Mouse (Mus musculus): ENCODE measurements at regions not wholly inside any gene's neighbourhood (a gene's known extent, or its start where the extent isn't known, plus 50 kb on each side); places are given as distances from the start of the nearest gene placed in this dataset.

GRCm38 (mm10) chr4:81986616-81987015, 544.0 kb upstream of the Mpdz start:
- H3K4me3 ChIP-seq (ENCODE audit: low read depth, low read length): no peak overlapping the region
- H3K27ac ChIP-seq (ENCODE audit: low read depth, low read length): no peak overlapping the region
- WGBS: 49% methylated on average over 4 of the region's 4 CpGs
- H3K4me1 ChIP-seq (ENCODE audit: control insufficient read depth, insufficient read depth, low read length): no peaks in the 10 kb centered on the region
- no peaks in the 10 kb centered on the region for H3K36me3 ChIP-seq (ENCODE audit: control insufficient read depth, insufficient read depth, low read length)
- H3K9ac ChIP-seq (ENCODE audit: low read length): no peak overlapping the region
- no peaks in the 10 kb centered on the region for H3K27me3 ChIP-seq (ENCODE audit: control insufficient read depth, insufficient read depth, low read length)
- ATAC-seq (ENCODE audit: insufficient read depth, low FRiP score, low TSS enrichment) (no peak), DNase-seq (ENCODE audit: low spot score) (no peak)
- H3K4me2 ChIP-seq (ENCODE audit: low read depth): no peak overlapping the region
- no peaks in the 10 kb centered on the region for H3K9me3 ChIP-seq (ENCODE audit: control insufficient read depth, low read length)

- Histone ChIP-seq H3K9ac (ENCODE audit: low read length) (no peak overlapping the region), H3K27ac (ENCODE audit: low read depth, low read length) (no peak overlapping the region)
- 94% methylated on average over 1 of the region's 1 CpGs for WGBS
These were observed 539.2 kb upstream of the Mpdz start for GRCm38 (mm10) chr4:81981811-81982210.

GRCm38 (mm10) chr4:81970472-81970871, 527.9 kb upstream of the Mpdz start:
- Histone ChIP-seq H3K27ac (ENCODE audit: low read depth, low read length) (no peak overlapping the region), H3K4me3 (ENCODE audit: low read depth, low read length) (no peak overlapping the region), H3K9me3 (ENCODE audit: control insufficient read depth, low read length) (no peaks in the 10 kb centered on the region), H3K4me2 (ENCODE audit: low read depth) (no peak overlapping the region), H3K36me3 (ENCODE audit: control insufficient read depth, insufficient read depth, low read length) (no peaks in the 10 kb centered on the region), H3K27me3 (ENCODE audit: control insufficient read depth, insufficient read depth, low read length) (no peaks in the 10 kb centered on the region), H3K9ac (ENCODE audit: low read length) (no peak overlapping the region), H3K4me1 (ENCODE audit: control insufficient read depth, insufficient read depth, low read length) (no peaks in the 10 kb centered on the region)
- WGBS: 90% methylated on average over 10 of the region's 10 CpGs
- ATAC-seq (ENCODE audit: insufficient read depth, low FRiP score, low TSS enrichment) (no peak), DNase-seq (ENCODE audit: low spot score) (no peak)

More at GRCm38 (mm10) chr4:81981811-81982210, 539.2 kb upstream of the Mpdz start:
- Histone ChIP-seq H3K4me1 (ENCODE audit: control insufficient read depth, insufficient read depth, low read length) (no peaks in the 10 kb centered on the region), H3K36me3 (ENCODE audit: control insufficient read depth, insufficient read depth, low read length) (no peaks in the 10 kb centered on the region), H3K27me3 (ENCODE audit: control insufficient read depth, insufficient read depth, low read length) (no peaks in the 10 kb centered on the region), H3K4me2 (ENCODE audit: low read depth) (no peak overlapping the region), H3K9me3 (ENCODE audit: control insufficient read depth, low read length) (no peaks in the 10 kb centered on the region), H3K4me3 (ENCODE audit: low read depth, low read length) (no peak overlapping the region)
- ATAC-seq (ENCODE audit: insufficient read depth, low FRiP score, low TSS enrichment) (no peak), DNase-seq (ENCODE audit: low spot score) (no peak)

- no peaks in the 10 kb centered on the region for H3K27me3 ChIP-seq (ENCODE audit: control insufficient read depth, insufficient read depth, low read length)
- no peak for ATAC-seq (ENCODE audit: insufficient read depth, low FRiP score, low TSS enrichment)
- no peak for DNase-seq (ENCODE audit: low spot score)
- H3K36me3 ChIP-seq (ENCODE audit: control insufficient read depth, insufficient read depth, low read length): no peaks in the 10 kb centered on the region
- H3K4me1 ChIP-seq (ENCODE audit: control insufficient read depth, insufficient read depth, low read length): no peaks in the 10 kb centered on the region
- H3K27ac ChIP-seq (ENCODE audit: low read depth, low read length): no peak overlapping the region
- H3K9ac ChIP-seq (ENCODE audit: low read length): no peak overlapping the region
- no peak overlapping the region for H3K4me3 ChIP-seq (ENCODE audit: low read depth, low read length)
- no peak overlapping the region for H3K4me2 ChIP-seq (ENCODE audit: low read depth)
- WGBS: 74% methylated on average over 3 of the region's 3 CpGs
- H3K9me3 ChIP-seq (ENCODE audit: control insufficient read depth, low read length): no peaks in the 10 kb centered on the region
These were observed 527.1 kb upstream of the Mpdz start for GRCm38 (mm10) chr4:81969621-81970115.

- Histone ChIP-seq H3K4me1 (ENCODE audit: control insufficient read depth, insufficient read depth, low read length) (no peaks in the 10 kb centered on the region), H3K9ac (ENCODE audit: low read length) (no peak overlapping the region), H3K4me3 (ENCODE audit: low read depth, low read length) (no peak overlapping the region), H3K9me3 (ENCODE audit: control insufficient read depth, low read length) (no peaks in the 10 kb centered on the region), H3K36me3 (ENCODE audit: control insufficient read depth, insufficient read depth, low read length) (no peaks in the 10 kb centered on the region), H3K4me2 (ENCODE audit: low read depth) (no peak overlapping the region), H3K27ac (ENCODE audit: low read depth, low read length) (no peak overlapping the region), H3K27me3 (ENCODE audit: control insufficient read depth, insufficient read depth, low read length) (no peaks in the 10 kb centered on the region)
- DNase-seq (ENCODE audit: low spot score): no peak
- no peak for ATAC-seq (ENCODE audit: insufficient read depth, low FRiP score, low TSS enrichment)
- WGBS: 97% methylated on average over 1 of the region's 1 CpGs
These were observed 523.5 kb upstream of the Mpdz start for GRCm38 (mm10) chr4:81966054-81966623.

GRCm38 (mm10) chr4:81963112-81963511, 520.5 kb upstream of the Mpdz start:
- Histone ChIP-seq H3K27ac (ENCODE audit: low read depth, low read length) (no peak overlapping the region), H3K36me3 (ENCODE audit: control insufficient read depth, insufficient read depth, low read length) (no peaks in the 10 kb centered on the region), H3K4me3 (ENCODE audit: low read depth, low read length) (no peak overlapping the region), H3K4me1 (ENCODE audit: control insufficient read depth, insufficient read depth, low read length) (no peaks in the 10 kb centered on the region), H3K9me3 (ENCODE audit: control insufficient read depth, low read length) (no peaks in the 10 kb centered on the region), H3K27me3 (ENCODE audit: control insufficient read depth, insufficient read depth, low read length) (no peaks in the 10 kb centered on the region), H3K9ac (ENCODE audit: low read length) (no peak overlapping the region), H3K4me2 (ENCODE audit: low read depth) (no peak overlapping the region)
- no peak for ATAC-seq (ENCODE audit: insufficient read depth, low FRiP score, low TSS enrichment)
- 91% methylated on average over 10 of the region's 10 CpGs for WGBS
- DNase-seq (ENCODE audit: low spot score): no peak

GRCm38 (mm10) chr4:81962586-81962985, 520.0 kb upstream of the Mpdz start:
- Histone ChIP-seq H3K27ac (ENCODE audit: low read depth, low read length) (no peak overlapping the region), H3K4me3 (ENCODE audit: low read depth, low read length) (no peak overlapping the region), H3K36me3 (ENCODE audit: control insufficient read depth, insufficient read depth, low read length) (no peaks in the 10 kb centered on the region), H3K4me2 (ENCODE audit: low read depth) (no peak overlapping the region), H3K27me3 (ENCODE audit: control insufficient read depth, insufficient read depth, low read length) (no peaks in the 10 kb centered on the region), H3K9ac (ENCODE audit: low read length) (no peak overlapping the region), H3K4me1 (ENCODE audit: control insufficient read depth, insufficient read depth, low read length) (no peaks in the 10 kb centered on the region), H3K9me3 (ENCODE audit: control insufficient read depth, low read length) (no peaks in the 10 kb centered on the region)
- ATAC-seq (ENCODE audit: insufficient read depth, low FRiP score, low TSS enrichment): no peak
- WGBS: 80% methylated on average over 5 of the region's 5 CpGs
- no peak for DNase-seq (ENCODE audit: low spot score)

- 87% methylated on average over 16 of the region's 16 CpGs for WGBS
- no peaks in the 10 kb centered on the region for H3K9me3 ChIP-seq (ENCODE audit: control insufficient read depth, low read length)
These were observed 518.2 kb upstream of the Mpdz start for GRCm38 (mm10) chr4:81960552-81961534.

More at GRCm38 (mm10) chr4:81960552-81961534, 518.2 kb upstream of the Mpdz start:
- H3K4me3 ChIP-seq (ENCODE audit: low read depth, low read length): no peak overlapping the region
- DNase-seq (ENCODE audit: low spot score) (no peak), ATAC-seq (ENCODE audit: insufficient read depth, low FRiP score, low TSS enrichment) (no peak)
- H3K9ac ChIP-seq (ENCODE audit: low read length): no peak overlapping the region
- no peaks in the 10 kb centered on the region for H3K36me3 ChIP-seq (ENCODE audit: control insufficient read depth, insufficient read depth, low read length)
- H3K27ac ChIP-seq (ENCODE audit: low read depth, low read length): no peak overlapping the region
- no peak overlapping the region for H3K4me2 ChIP-seq (ENCODE audit: low read depth)
- H3K4me1 ChIP-seq (ENCODE audit: control insufficient read depth, insufficient read depth, low read length): no peaks in the 10 kb centered on the region
- no peaks in the 10 kb centered on the region for H3K27me3 ChIP-seq (ENCODE audit: control insufficient read depth, insufficient read depth, low read length)

Data from neural tube, embryonic 11.5 days (tissue).